Mouse (Mus musculus) thymus, adult 18-20 months (tissue): ENCODE data around the gene Pax4.

ENCODE experiments used
- DNase-seq, 2 experiments: peaks; one replicate each; pipeline ENCODE4 v3.0.0; 2022; ENCODE audit warnings: mixed read lengths in 2 of 2

Gene Pax4

GRCm38 (mm10) chr6:28449253-28449652, at the start of gene Pax4:
Gene Pax4, minus strand, starts transcription at chr6:28449353.
- no peak for DNase-seq

GRCm38 (mm10) chr6:28497837-28498236, 48.7 kb upstream of the Pax4 start:
- no peak for DNase-seq

GRCm38 (mm10) chr6:28491198-28491597, 42.0 kb upstream of the Pax4 start:
- DNase-seq, result no peak

- DNase-seq, result no peak
These were observed 41.5 kb upstream of the Pax4 start for GRCm38 (mm10) chr6:28490612-28491011.

- DNase-seq, result no peak
These were observed 39.2 kb upstream of the Pax4 start for GRCm38 (mm10) chr6:28488204-28488851.

- no peak for DNase-seq
These were observed 37.8 kb upstream of the Pax4 start for GRCm38 (mm10) chr6:28486905-28487304.

GRCm38 (mm10) chr6:28486471-28486870, 37.3 kb upstream of the Pax4 start:
- DNase-seq, result no peak

GRCm38 (mm10) chr6:28486008-28486407, 36.9 kb upstream of the Pax4 start:
- DNase-seq, result no peak

- no peak for DNase-seq
These were observed 33.7 kb upstream of the Pax4 start for GRCm38 (mm10) chr6:28482711-28483315.

- no peak for DNase-seq
These were observed 31.8 kb upstream of the Pax4 start for GRCm38 (mm10) chr6:28480752-28481492.

- peak; percentile 97 to 99 for DNase-seq
These were observed 31.0 kb upstream of the Pax4 start for GRCm38 (mm10) chr6:28479865-28480751.

GRCm38 (mm10) chr6:28474839-28475238, 25.7 kb upstream of the Pax4 start, which contains the start of gene Snd1:
Gene Snd1, plus strand, starts transcription at chr6:28475139.
- DNase-seq, result no peak

GRCm38 (mm10) chr6:28474211-28474610, 25.1 kb upstream of the Pax4 start:
- DNase-seq, result no peak

- DNase-seq, result no peak
These were observed 22.3 kb upstream of the Pax4 start for GRCm38 (mm10) chr6:28471284-28472035.

GRCm38 (mm10) chr6:28470621-28471020, 21.5 kb upstream of the Pax4 start:
- DNase-seq, result no peak

GRCm38 (mm10) chr6:28470017-28470602, 21.0 kb upstream of the Pax4 start:
- no peak for DNase-seq

GRCm38 (mm10) chr6:28464630-28465029, 15.5 kb upstream of the Pax4 start:
- DNase-seq, result no peak

GRCm38 (mm10) chr6:28460534-28460933, 11.4 kb upstream of the Pax4 start:
- peak; percentile 24 for DNase-seq

- DNase-seq, result no peak
These were observed 10.1 kb upstream of the Pax4 start for GRCm38 (mm10) chr6:28459221-28459668.

- no peak for DNase-seq
These were observed 1.8 kb upstream of the Pax4 start for GRCm38 (mm10) chr6:28450977-28451376.

- no peak for DNase-seq
These were observed 1.3 kb upstream of the Pax4 start for GRCm38 (mm10) chr6:28450481-28450880.

- no peak for DNase-seq
These were observed 1.2 kb downstream of the Pax4 start for GRCm38 (mm10) chr6:28447937-28448336.
